Mouse (Mus musculus): ENCODE measurements around the gene Dscaml1. TPM values are rescaled to one million over a fixed set of nuclear protein-coding genes. Genes with fewer than 3 reads are reported as not detected.

The Dscaml1 gene
- polyA plus RNA-seq, 1 experiment from 2014 or later = 0.23 TPM

GRCm38 (mm10) chr9:45471691-45472090 lies 45.3 kb downstream of the Dscaml1 start:
- 32% methylated on average over 9 of the region's 9 CpGs for WGBS (ENCODE audit: insufficient replicate concordance)
- H3K4me2 ChIP-seq = no peak overlapping the region
- H3K9me3 ChIP-seq (replicated peaks; ENCODE audit: control insufficient read depth, low read length) = no peaks in the 10 kb centered on the region
- H3K27ac ChIP-seq (ENCODE audit: low read depth, low read length) = no peak overlapping the region
- no peaks in the 10 kb centered on the region for H3K36me3 ChIP-seq (ENCODE audit: control insufficient read depth, insufficient read depth, low read length)
- peaks cover 9% of the 10 kb centered on the region for H3K27me3 ChIP-seq (ENCODE audit: control insufficient read depth, insufficient read depth, low read length)
- no peak for ATAC-seq (replicated peaks; ENCODE audit: insufficient number of reproducible peaks, low FRiP score, low TSS enrichment)
- no peak overlapping the region for H3K9ac ChIP-seq (ENCODE audit: low read depth, low read length)
- no peak overlapping the region for H3K4me3 ChIP-seq (ENCODE audit: low read depth, low read length)
- no peaks in the 10 kb centered on the region for H3K4me1 ChIP-seq (ENCODE audit: control insufficient read depth, insufficient read depth, low read length)

- H3K4me3 ChIP-seq (ENCODE audit: low read depth, low read length) = no peak overlapping the region
- H3K27me3 ChIP-seq (ENCODE audit: control insufficient read depth, insufficient read depth, low read length) = peaks cover 7% of the 10 kb centered on the region
- H3K4me2 ChIP-seq = no peak overlapping the region
- no peaks in the 10 kb centered on the region for H3K36me3 ChIP-seq (ENCODE audit: control insufficient read depth, insufficient read depth, low read length)
- H3K9ac ChIP-seq (ENCODE audit: low read depth, low read length) = no peak overlapping the region
- H3K4me1 ChIP-seq (ENCODE audit: control insufficient read depth, insufficient read depth, low read length) = no peaks in the 10 kb centered on the region
- ATAC-seq (replicated peaks; ENCODE audit: insufficient number of reproducible peaks, low FRiP score, low TSS enrichment) = no peak
- no peak overlapping the region for H3K27ac ChIP-seq (ENCODE audit: low read depth, low read length)
- H3K9me3 ChIP-seq (replicated peaks; ENCODE audit: control insufficient read depth, low read length) = no peaks in the 10 kb centered on the region
Observed at GRCm38 (mm10) chr9:45474874-45475273, 48.4 kb downstream of the Dscaml1 start.

GRCm38 (mm10) chr9:45480936-45481335 lies 54.5 kb downstream of the Dscaml1 start:
- Histone ChIP-seq H3K36me3 (ENCODE audit: control insufficient read depth, insufficient read depth, low read length) (no peaks in the 10 kb centered on the region), H3K27me3 (ENCODE audit: control insufficient read depth, insufficient read depth, low read length) (no peaks in the 10 kb centered on the region), H3K4me2 (no peak overlapping the region), H3K27ac (ENCODE audit: low read depth, low read length) (no peak overlapping the region), H3K4me1 (ENCODE audit: control insufficient read depth, insufficient read depth, low read length) (no peaks in the 10 kb centered on the region), H3K4me3 (ENCODE audit: low read depth, low read length) (no peak overlapping the region), H3K9ac (ENCODE audit: low read depth, low read length) (no peak overlapping the region), H3K9me3 (replicated peaks; ENCODE audit: control insufficient read depth, low read length) (no peaks in the 10 kb centered on the region)
- no peak for ATAC-seq (replicated peaks; ENCODE audit: insufficient number of reproducible peaks, low FRiP score, low TSS enrichment)
- WGBS (ENCODE audit: insufficient replicate concordance) = 83% methylated on average over 9 of the region's 9 CpGs

GRCm38 (mm10) chr9:45486665-45487074 lies 60.2 kb downstream of the Dscaml1 start:
- Histone ChIP-seq H3K4me3 (ENCODE audit: low read depth, low read length) (no peak overlapping the region), H3K27ac (ENCODE audit: low read depth, low read length) (no peak overlapping the region), H3K9ac (ENCODE audit: low read depth, low read length) (no peak overlapping the region), H3K4me2 (no peak overlapping the region), H3K4me1 (ENCODE audit: control insufficient read depth, insufficient read depth, low read length) (no peaks in the 10 kb centered on the region), H3K27me3 (ENCODE audit: control insufficient read depth, insufficient read depth, low read length) (no peaks in the 10 kb centered on the region), H3K36me3 (ENCODE audit: control insufficient read depth, insufficient read depth, low read length) (no peaks in the 10 kb centered on the region), H3K9me3 (replicated peaks; ENCODE audit: control insufficient read depth, low read length) (no peaks in the 10 kb centered on the region)
- 75% methylated on average over 4 of the region's 4 CpGs for WGBS (ENCODE audit: insufficient replicate concordance)
- ATAC-seq (replicated peaks; ENCODE audit: insufficient number of reproducible peaks, low FRiP score, low TSS enrichment) = no peak

- Histone ChIP-seq H3K27ac (ENCODE audit: low read depth, low read length) (no peak overlapping the region), H3K36me3 (ENCODE audit: control insufficient read depth, insufficient read depth, low read length) (no peaks in the 10 kb centered on the region), H3K4me3 (ENCODE audit: low read depth, low read length) (no peak overlapping the region), H3K4me1 (ENCODE audit: control insufficient read depth, insufficient read depth, low read length) (no peaks in the 10 kb centered on the region), H3K9ac (ENCODE audit: low read depth, low read length) (no peak overlapping the region), H3K27me3 (ENCODE audit: control insufficient read depth, insufficient read depth, low read length) (no peaks in the 10 kb centered on the region), H3K4me2 (no peak overlapping the region), H3K9me3 (replicated peaks; ENCODE audit: control insufficient read depth, low read length) (no peaks in the 10 kb centered on the region)
- no peak for ATAC-seq (replicated peaks; ENCODE audit: insufficient number of reproducible peaks, low FRiP score, low TSS enrichment)
- WGBS (ENCODE audit: insufficient replicate concordance) = 77% methylated on average over 12 of the region's 12 CpGs
Observed at GRCm38 (mm10) chr9:45487179-45487801, 60.9 kb downstream of the Dscaml1 start.

- H3K27me3 ChIP-seq (ENCODE audit: control insufficient read depth, insufficient read depth, low read length) = no peaks in the 10 kb centered on the region
- no peaks in the 10 kb centered on the region for H3K36me3 ChIP-seq (ENCODE audit: control insufficient read depth, insufficient read depth, low read length)
- 88% methylated on average over 2 of the region's 2 CpGs for WGBS (ENCODE audit: insufficient replicate concordance)
- H3K4me3 ChIP-seq (ENCODE audit: low read depth, low read length) = no peak overlapping the region
- no peaks in the 10 kb centered on the region for H3K9me3 ChIP-seq (replicated peaks; ENCODE audit: control insufficient read depth, low read length)
- H3K4me2 ChIP-seq = no peak overlapping the region
- H3K27ac ChIP-seq (ENCODE audit: low read depth, low read length) = no peak overlapping the region
- H3K9ac ChIP-seq (ENCODE audit: low read depth, low read length) = no peak overlapping the region
- ATAC-seq (replicated peaks; ENCODE audit: insufficient number of reproducible peaks, low FRiP score, low TSS enrichment) = no peak
- H3K4me1 ChIP-seq (ENCODE audit: control insufficient read depth, insufficient read depth, low read length) = no peaks in the 10 kb centered on the region
Observed at GRCm38 (mm10) chr9:45490899-45491298, 64.5 kb downstream of the Dscaml1 start.

GRCm38 (mm10) chr9:45494889-45495288 lies 68.5 kb downstream of the Dscaml1 start:
- no peaks in the 10 kb centered on the region for H3K36me3 ChIP-seq (ENCODE audit: control insufficient read depth, insufficient read depth, low read length)
- H3K4me1 ChIP-seq (ENCODE audit: control insufficient read depth, insufficient read depth, low read length) = no peaks in the 10 kb centered on the region
- WGBS (ENCODE audit: insufficient replicate concordance) = 74% methylated on average over 3 of the region's 3 CpGs
- no peaks in the 10 kb centered on the region for H3K9me3 ChIP-seq (replicated peaks; ENCODE audit: control insufficient read depth, low read length)
- ATAC-seq (replicated peaks; ENCODE audit: insufficient number of reproducible peaks, low FRiP score, low TSS enrichment) = no peak
- H3K27me3 ChIP-seq (ENCODE audit: control insufficient read depth, insufficient read depth, low read length) = no peaks in the 10 kb centered on the region
- no peak overlapping the region for H3K9ac ChIP-seq (ENCODE audit: low read depth, low read length)
- no peak overlapping the region for H3K27ac ChIP-seq (ENCODE audit: low read depth, low read length)
- no peak overlapping the region for H3K4me3 ChIP-seq (ENCODE audit: low read depth, low read length)
- no peak overlapping the region for H3K4me2 ChIP-seq

GRCm38 (mm10) chr9:45496340-45496739 lies 69.9 kb downstream of the Dscaml1 start:
- Histone ChIP-seq H3K9ac (ENCODE audit: low read depth, low read length) (no peak overlapping the region), H3K4me2 (no peak overlapping the region), H3K9me3 (replicated peaks; ENCODE audit: control insufficient read depth, low read length) (no peaks in the 10 kb centered on the region), H3K4me3 (ENCODE audit: low read depth, low read length) (no peak overlapping the region), H3K4me1 (ENCODE audit: control insufficient read depth, insufficient read depth, low read length) (peaks cover under 1% of the 10 kb centered on the region; the same call in 1 of the 2 replicates), H3K27ac (ENCODE audit: low read depth, low read length) (no peak overlapping the region), H3K27me3 (ENCODE audit: control insufficient read depth, insufficient read depth, low read length) (peaks cover 3% of the 10 kb centered on the region; the same call in 1 of the 2 replicates), H3K36me3 (ENCODE audit: control insufficient read depth, insufficient read depth, low read length) (no peaks in the 10 kb centered on the region)
- 78% methylated on average over 3 of the region's 3 CpGs for WGBS (ENCODE audit: insufficient replicate concordance)
- ATAC-seq (replicated peaks; ENCODE audit: insufficient number of reproducible peaks, low FRiP score, low TSS enrichment) = no peak

GRCm38 (mm10) chr9:45496944-45497343 lies 70.5 kb downstream of the Dscaml1 start:
- 71% methylated on average over 1 of the region's 1 CpGs for WGBS (ENCODE audit: insufficient replicate concordance)
- H3K4me1 ChIP-seq (ENCODE audit: control insufficient read depth, insufficient read depth, low read length) = peaks cover 7% of the 10 kb centered on the region
- no peak overlapping the region for H3K9ac ChIP-seq (ENCODE audit: low read depth, low read length)
- H3K36me3 ChIP-seq (ENCODE audit: control insufficient read depth, insufficient read depth, low read length) = no peaks in the 10 kb centered on the region
- no peak overlapping the region for H3K4me2 ChIP-seq
- no peak overlapping the region for H3K4me3 ChIP-seq (ENCODE audit: low read depth, low read length)
- no peak for ATAC-seq (replicated peaks; ENCODE audit: insufficient number of reproducible peaks, low FRiP score, low TSS enrichment)
- H3K9me3 ChIP-seq (replicated peaks; ENCODE audit: control insufficient read depth, low read length) = no peaks in the 10 kb centered on the region
- H3K27me3 ChIP-seq (ENCODE audit: control insufficient read depth, insufficient read depth, low read length) = peaks cover 3% of the 10 kb centered on the region; the same call in 1 of the 2 replicates
- no peak overlapping the region for H3K27ac ChIP-seq (ENCODE audit: low read depth, low read length)

All from heart, embryonic 11.5 days (tissue).